Mouse (Mus musculus) thymus, adult 18-20 months (tissue): Measurements from ENCODE around the gene Ube2s.
"Not testable (repeated sequence)": the region's sequence is repeated elsewhere in the genome, so short reads cannot be mapped to it uniquely, and the experiment has no call there.

Experiments used
- DNase-seq, 2 experiments: peaks; one replicate each; pipeline ENCODE4 v3.0.0; 2022; ENCODE audit warnings: mixed read lengths in 2 of 2

Ube2s gene

DNA sequence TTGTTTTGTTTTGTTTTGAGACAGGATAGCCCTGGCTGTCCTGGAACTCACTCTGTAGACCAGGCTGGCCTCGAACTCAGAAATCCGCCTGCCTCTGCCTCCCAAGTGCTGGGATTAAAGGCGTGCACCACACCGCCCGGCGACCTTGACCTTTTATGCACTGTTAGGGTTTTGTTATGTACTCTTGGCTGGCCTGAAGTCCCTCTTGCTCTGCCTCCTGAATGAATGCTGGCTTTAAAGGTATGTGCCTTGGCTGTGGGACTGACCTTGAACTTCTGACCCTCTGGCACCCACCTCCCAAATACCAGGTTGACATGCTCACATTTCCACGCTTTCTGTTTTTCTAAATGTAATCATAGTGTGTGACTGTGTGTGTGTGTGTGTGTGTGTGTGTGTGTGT, 8.5 kb upstream of the Ube2s start:
- not testable (repeated sequence) for DNase-seq

DNA sequence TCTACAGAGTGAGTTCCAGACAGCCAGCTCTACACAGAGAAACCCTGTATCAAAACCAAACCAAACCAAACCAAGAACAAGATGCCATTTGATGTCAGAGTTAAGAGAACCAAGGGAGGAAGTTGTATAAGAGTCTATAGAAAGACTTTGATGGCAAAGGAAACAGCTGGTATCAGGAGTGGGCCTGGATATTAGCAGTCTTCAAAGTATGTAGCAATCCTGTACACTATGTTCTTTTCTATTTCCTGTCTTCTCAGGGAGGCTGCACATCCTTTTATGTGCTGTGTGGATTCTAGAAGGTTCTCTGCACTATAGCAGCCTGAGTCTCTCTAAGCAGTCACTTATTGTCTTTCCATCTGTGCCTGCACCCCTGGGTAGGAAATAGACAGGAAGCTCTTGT, 4.2 kb upstream of the Ube2s start:
- peak in 1 of 2 experiments; percentile 29 for DNase-seq

DNA sequence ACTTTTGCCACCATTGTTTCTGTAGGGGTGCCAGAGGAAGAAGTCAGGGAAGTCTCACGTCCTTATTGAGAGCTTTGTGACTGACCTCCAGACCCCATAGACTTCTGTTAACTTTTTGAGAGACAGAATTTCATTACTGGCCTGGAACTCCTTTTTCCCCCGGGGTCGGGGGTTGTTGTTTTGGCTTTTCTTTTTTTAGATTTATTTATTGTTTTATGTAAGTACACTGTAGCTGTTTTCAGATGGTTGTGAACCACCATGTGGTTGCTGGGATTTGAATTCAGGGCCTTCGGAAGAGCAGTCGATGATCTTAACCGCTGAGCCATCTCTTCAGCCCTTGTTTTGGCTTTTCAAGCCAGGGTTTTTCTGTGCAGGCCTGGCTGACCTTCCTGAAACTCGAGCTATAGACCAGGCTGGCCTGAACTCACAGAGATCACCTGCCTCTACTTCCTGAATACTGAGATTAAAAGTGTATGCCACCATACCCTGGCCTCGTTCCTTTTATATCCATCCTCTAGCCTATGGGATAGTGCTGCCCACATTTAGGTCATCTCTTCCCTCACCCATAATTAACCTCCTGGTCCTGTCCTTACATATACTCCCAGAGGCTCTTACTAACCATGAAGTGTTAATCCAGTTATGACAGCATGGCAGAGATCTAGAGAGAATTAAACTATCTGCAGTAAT, 858 bp upstream of the Ube2s start:
- peak in 1 of 2 experiments; percentile 19 for DNase-seq

DNA sequence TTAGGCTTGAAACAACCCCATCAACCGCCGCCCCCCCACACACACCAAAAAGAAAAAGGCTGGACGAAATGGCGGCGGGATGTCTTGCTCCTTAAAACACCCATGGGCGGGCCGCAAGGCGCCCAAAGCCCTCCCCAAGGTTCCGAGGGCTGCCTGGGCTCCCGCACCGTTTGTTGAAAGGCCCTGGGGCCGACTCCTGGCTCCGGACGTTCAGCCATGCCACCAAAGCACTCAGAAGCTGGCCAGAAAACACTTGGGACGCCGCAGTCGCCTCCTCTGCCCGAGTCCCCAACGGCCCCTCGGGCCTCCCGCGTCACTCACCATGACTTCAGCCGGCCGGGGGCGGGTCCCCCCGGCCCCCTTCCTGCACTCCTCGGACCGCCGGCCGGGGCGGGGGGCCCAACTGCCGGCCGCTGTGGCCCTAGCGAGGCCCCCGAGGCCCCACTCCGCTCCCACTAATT, 518 bp downstream of the Ube2s start:
- peak; percentile 44 to 59 for DNase-seq

DNA sequence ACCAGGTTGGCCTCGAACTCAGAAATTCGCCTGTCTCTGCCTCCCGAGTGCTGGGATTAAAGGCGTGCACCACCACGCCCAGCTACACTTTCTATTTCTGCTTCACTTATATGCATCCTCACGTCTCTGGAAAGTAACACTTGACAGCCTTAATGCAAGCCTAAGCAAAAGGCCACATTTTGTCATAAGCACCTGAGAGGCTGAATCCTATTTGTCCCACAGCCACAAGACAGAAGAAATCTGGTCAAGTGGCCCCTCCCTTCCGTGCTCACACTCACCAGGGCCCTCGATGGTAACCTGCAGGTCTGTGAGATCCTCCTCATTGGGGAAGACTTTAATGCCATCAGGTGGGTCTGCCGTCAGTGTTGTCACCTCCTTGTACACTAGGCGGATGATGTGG, 1.3 kb downstream of the Ube2s start:
- not testable (repeated sequence) for DNase-seq

DNA sequence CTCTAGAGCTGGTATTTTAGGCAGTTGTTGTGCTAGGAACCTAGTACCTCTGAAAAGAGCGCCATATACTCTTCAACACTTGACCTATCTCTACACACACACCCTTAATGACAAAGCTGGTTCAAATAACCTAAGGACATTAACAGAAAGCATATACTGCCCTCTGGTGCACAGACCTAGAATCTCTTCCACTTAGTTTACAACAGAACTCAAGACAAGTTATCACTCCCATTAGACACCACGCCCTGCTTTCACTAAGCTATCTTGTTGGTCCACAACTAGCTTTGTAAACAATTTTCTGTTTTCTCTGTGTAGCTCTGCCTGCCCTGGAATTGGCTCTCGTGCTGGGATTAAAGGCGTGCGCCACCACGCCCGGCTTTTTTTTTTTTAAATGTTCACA, 5.7 kb downstream of the Ube2s start:
- DNase-seq = no peak

DNA sequence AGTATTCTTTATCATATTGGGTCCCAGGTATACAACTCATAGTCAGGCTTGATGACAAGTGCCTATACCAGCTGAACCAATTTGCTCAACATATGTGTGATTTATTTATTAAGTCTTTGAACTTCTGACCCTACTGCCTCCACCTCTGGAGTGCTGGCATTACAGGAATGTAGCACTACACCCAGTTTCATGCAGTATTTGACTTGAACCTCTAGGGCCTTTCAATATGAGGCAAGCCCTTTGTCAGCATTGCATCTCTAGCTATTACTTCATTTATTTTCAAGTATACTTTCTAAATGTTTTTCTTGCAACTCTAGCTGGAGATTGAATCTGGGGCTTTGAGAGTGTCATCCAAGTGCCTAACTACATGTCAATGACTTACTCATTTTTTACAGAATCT, 10.1 kb downstream of the Ube2s start:
- DNase-seq = no peak

DNA sequence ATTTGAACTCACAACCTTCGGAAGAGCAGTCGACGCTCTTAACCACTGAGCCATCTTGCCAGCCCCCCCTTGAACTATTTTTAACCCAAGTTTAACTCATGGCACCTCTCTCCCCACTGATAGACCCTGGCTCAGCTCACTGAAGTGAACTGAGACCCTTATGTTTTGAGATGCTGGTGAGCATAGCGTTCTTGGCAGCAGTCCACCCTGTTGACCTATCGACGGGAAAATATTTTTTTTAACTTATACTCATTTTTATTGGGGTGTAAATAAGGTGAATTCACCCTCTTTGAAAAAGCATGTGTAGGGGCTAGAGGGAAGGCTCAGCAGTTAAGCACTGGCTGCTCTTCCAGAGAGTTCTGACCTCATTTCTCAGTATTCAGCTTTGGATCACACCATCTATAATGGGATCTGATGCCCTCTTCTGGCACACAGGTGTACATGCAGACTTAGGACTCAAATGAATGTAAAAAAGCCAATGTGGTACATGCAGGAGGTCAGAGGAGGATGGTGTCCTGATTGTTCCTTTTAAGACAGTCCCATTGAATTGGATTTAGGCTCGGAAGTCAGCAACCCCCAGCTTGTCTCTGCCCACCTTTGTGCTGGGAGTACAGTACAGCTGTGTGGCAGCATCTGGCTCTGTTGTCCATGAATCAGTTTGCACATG, 16.5 kb downstream of the Ube2s start:
- DNase-seq = no peak

DNA sequence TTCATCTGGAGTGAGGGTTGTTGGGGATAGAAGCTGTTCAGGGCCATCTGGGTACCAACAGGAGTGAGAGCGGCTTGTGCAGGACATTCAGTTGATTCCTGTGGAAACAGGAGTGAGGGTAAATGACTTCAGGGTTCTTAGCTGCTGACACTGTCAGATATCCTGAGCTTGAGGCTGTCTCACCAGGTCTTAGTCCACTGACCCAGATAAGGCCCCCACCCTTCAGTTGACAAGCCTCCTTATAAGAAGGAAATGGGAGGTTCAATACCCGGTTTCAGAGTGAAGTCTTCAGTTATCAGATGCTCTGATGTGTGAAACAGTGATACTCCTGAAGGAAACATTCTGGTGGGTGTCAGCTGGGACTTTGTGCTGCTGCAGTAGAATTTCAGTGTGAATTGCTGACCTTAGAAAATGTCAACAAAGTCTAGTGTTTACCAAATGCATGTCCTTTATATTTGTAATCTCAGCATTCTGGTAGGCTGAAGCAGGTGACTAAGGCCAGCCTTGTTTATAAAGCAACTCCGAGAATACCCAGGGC, 17.7 kb downstream of the Ube2s start:
- DNase-seq = no peak

DNA sequence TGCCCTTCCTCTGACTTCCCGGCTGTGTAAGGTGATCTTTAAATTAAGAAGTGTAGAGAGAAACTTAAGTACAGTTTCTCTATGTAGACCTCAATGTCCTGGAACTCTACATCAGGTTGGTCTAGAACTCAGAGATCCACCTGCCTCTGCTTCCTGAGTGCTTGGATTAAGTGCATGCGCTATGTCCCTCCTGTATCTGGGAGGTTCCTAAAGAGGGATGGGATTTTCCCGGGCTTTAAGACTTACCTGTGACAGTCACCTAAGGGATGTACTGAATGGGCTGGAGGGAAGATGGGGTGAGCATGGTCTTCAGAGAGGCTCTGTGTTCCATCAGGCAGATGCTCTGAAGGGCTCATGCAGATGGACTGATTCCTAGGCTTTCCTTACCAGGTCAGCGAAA, 18.7 kb downstream of the Ube2s start:
- no peak for DNase-seq

DNA sequence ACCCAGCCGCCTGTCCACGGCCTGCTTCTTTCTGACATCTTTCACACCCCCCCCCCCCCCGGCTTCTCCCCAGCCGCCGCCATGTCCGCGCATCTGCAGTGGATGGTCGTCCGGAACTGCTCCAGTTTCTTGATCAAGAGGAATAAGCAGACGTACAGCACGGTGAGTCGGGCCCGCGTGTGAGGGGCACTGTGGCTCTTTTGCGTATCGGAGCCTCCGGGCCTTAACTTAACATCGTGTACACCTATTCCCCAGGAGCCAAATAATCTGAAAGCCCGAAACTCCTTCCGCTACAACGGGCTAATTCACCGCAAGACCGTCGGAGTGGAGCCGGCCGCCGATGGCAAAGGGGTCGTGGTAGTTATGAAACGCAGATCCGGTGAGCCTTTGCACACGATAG, 19.1 kb downstream of the Ube2s start:
- not testable (repeated sequence) for DNase-seq

DNA sequence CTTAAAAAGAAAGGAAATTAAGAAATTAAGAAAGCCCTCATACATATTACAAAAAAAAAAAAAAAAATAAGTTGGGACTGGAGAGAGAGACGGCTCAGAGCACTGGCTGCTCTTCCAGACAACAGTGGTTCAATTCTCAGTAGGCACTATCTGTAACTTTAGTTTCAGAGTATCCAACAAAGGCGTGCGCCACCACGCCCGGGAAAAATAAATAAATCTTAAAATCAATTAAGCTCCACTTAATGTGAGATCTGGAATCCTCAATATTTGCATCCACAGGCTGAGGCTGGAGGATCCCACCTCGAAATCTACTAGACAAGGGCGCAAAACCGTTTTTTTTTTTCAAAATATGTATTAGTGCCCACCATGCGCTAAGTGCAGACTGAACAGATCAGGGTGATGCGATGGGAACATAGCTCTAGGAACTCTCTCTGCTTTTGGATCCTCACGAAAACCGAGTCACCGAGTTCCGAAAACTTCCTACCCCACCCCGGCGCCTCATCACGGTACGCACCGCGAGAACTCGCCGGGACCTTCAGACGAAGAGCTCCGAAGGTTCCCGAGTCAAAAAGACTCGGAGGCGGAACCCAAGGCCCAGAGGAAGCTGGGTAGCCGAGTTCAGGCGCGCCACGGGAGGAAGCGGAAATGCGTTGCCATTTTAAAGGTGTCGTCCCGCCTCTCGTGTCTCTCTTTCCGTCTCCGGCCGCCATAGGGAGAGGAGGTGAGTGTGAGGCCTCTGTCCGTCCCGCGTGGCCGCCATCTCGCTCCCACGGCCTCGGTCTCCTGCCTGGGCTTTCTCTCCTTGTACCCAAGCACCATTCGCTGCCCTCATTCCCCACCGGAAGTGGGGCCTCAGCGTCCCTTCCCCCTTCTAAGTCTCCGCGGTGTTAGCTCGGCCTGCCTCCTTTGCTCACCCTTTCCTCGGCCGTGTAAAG, 19.8 kb downstream of the Ube2s start, which contains the start of gene Rpl28:
Rpl28 (plus strand) TSS at position 597 of the 935 bp plus-strand sequence.
- peak; percentile 91 to 93 for DNase-seq

DNA sequence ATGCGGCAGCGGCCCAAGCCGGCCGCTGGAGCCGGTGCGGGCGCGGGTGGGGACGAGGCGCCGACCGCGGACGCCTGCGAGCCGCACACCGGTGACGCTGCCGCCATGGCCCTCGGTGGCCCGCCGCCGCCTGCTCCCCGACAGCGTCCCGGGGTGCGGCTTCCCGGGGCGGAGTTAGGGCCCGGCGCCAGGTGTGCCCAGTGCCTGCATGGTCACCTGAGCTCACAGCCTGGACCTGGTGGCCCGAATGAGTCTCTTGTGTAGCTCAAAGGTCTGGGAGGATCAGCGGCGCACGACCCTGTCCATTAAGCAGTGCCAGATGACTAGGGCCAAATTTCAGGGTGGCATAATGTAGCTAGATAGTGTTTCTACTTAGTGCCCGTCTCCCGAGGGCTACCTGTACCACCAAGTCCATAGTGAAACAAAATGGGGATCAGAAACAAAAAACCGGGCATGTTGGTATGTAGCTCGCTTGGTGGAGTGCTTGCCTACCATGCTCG, 22.9 kb downstream of the Ube2s start, which contains the start of gene Tmem238:
Tmem238 (minus strand) TSS at position 221 of the 500 bp plus-strand sequence.
- DNase-seq = no peak

DNA sequence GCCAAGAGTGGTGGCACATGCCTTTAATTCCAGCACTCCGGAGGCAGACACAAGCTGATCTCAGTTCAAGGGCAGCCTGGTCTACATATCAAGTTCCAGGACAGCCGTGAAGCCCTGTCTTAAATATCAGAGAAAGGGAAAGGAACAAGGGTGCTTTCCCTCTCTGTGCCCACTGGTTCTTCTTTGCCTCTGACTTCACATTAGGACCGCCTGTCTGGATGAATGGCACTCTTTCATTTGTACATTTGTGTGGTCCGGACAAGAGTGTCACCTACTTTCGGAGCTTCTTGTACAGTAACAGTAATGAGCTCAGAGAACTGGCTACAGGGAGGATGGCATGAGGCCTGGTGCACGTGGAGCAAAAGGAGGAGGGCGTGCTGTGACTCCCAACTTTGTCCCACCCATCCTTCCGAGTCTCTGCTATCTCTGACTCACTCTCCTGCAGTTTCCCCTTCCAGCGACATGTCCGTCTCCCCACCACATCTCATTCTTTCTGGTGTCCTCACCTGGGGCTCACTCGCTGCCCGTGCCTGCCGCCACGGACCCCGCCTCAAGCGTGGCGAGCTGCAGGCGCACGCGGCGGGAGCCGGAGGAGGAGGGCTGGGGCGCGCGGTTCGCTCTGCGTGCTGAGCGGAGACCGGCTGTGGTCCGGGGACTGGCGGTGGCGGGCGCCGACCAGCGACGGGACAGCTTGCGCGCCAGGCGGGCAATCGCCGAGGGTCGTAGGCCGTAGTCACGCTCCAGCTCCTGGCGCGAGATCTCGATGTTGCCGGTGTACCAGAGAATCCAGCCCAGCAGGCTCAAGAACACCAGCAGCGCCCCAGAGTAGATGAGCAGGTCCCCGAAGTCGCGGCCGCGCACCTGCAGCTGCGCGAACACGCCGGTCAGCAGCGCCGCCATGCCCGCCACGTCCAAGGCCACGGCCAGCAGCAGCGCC, 23.6 kb downstream of the Ube2s start:
- no peak for DNase-seq

DNA sequence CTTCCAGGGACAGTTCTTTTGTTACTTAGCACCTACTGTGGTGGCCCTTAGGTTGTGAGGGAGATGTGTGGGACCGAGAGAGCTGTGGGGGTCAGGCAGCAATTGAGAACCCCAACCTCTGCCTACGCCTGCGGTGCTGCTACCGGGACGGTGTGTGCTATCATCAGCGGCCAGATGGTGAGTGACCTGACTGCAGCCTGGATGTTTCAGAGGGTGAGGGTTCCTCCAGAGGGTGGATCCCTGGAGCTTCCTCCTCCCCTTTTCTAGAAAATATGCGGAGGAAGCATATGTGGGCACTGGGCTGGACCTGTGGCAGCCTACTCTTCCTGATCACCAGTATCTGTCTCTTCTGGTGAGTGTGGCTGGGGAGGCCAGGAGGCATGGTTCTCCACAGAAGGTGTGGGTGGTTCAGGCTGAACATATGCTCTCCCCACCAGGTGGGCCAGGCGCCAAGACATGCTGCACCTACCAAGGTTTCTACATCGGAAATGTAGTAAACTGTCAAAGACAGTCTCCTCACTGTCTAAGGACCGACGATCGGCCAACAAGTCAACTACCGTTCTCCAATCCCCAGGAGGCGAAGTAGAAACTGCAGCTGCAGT, 28.6 kb downstream of the Ube2s start:
- DNase-seq = no peak

DNA sequence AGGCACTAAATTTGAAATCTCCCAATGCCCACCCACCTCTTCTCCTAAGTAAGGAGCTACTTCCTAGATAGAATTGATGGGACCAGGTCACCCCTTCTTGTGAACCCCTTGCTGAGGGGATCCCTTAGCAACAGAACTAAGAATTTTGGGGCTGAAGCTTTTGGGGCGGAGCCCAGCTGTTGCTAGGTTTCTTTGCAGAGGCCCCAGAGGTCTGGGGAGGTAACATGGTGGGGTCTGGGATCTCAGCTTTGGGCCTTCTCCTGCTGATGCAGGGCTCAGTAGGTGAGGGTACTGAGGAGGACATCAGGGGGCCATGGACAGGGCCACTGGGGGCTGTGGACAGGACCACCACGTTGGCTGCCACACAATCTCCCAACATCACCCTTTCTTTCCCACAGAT, 29.6 kb downstream of the Ube2s start, which contains the start of the genes Il11 and Tmem190:
Il11 (minus strand) TSS at position 101 of the 400 bp plus-strand sequence.
Tmem190 (plus strand) TSS at position 179 of the 400 bp plus-strand sequence.
- DNase-seq = no peak

DNA sequence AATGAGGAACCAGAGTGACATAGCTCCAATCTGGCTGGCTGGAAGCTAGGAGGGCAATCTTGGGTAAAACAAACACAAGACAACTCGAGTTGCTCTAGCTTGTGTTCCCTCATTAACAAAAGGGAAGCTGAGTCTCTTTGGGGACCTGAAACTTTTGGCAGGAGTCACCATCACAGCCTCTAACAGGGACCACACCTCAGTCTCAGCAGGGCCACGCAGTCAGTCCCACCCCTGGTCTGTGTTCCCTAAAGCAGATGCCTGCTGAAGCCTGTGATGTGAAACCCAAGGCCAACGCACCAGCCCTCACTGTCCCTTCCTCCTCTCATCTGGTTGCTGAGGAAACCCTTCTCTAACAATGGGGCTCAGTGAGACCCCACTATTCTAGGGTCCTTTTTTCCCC, 30.3 kb downstream of the Ube2s start:
- DNase-seq = no peak

DNA sequence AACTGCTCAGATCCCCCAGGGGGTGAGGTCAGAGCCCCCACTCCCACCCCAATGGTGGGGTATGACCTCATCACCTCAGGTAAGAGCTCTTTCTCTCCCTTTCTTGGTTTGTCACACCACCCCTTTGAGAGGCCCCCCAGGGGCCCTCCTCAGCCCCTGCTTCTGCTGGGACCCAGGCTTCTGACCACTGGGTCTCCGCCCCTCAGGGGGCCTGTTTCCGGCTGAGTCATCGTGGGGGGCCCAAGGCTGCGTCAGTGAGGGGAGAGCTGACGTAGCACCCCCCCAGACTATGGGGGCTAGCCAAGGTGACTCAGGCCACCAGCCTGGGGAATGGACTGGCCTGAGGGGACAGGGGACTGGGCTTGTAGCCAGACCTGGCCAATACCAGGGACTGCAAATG, 32.5 kb downstream of the Ube2s start:
- no peak for DNase-seq

DNA sequence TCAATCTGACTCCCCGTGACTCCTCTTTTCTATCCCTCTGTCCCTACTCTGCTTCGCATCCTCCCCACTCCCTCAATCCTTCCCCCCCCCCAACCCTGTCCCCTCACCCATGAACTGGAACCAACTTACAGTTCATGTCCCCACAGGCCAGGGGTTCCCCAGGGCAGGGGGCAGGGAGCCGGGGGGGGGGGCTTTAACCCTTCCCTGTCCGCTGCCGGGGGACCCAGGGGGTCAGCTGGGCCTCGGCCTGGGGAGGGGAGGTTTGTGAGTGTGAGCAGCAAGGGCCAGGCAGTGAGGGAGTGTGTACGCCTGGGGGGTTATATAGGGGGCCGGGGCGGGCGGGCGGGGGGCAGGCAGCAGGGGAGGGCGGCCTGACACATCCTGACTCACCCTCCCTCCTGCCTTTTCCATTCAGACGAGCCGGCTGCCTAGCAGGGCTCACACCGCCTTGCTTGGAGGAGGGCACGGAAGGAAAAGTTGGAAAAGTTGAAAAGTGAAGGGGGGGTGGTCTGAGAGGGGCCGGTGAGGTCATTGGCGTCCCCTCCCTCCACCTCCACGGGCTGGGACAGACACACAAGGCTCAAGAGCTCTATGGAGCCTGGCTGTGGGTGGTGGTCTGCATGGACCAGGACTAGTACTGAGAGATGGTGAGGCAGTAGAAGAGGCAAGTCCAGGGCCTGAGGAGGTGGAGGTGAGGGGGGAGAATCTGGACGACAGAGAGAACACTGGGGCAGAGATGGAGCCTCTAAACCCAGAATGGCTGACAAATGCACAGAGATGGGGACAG, 34.3 kb downstream of the Ube2s start:
- DNase-seq = no peak
